Mouse (Mus musculus): Measurements from ENCODE around the gene Sdhaf1.

Sdhaf1 gene

DNA sequence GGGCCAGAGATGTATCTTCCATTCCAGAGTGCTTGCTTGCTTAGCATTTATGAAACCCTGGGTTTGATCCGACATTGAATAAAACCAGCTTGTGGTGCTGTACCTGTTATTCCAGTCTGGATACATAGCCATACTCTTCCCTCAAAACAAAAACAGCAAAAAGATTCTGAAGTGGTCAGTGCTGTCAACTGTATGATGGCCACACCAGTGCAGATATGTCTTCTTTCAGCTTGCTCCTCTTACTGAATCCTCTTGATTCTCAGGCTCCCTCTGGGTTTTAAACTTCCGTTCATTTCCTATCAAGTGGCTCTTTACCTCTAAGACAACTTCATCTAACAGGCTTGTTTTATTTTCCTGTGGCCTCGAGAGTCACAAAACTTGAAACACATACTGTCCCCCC lies at the start of gene Sdhaf1:
TSS of gene Sdhaf1 (minus strand) at position 101 of the 400 bp plus-strand sequence.
- DNase-seq (ENCODE audit: low spot score), result no peak

DNA sequence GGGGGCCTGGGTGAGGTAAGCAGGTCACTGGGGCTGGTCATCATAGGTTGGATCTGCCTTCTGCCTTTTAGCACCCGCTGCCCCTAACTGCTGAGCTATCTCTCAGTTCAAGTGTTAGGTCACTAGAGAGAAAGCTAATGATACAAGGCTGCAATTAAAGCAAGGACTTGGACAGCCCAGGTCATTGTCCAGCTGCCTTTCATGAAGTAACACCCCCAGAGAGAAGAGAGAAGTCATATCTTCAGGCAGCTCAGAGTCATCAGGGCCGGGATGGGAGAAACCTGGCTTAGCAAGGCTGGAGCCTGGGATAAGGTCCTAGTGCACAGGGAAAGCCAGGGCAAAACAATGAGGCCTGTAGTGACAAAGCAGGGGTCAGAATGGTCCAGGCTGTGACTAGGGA lies 43.8 kb upstream of the Sdhaf1 start:
- DNase-seq (ENCODE audit: low spot score), result no peak

DNA sequence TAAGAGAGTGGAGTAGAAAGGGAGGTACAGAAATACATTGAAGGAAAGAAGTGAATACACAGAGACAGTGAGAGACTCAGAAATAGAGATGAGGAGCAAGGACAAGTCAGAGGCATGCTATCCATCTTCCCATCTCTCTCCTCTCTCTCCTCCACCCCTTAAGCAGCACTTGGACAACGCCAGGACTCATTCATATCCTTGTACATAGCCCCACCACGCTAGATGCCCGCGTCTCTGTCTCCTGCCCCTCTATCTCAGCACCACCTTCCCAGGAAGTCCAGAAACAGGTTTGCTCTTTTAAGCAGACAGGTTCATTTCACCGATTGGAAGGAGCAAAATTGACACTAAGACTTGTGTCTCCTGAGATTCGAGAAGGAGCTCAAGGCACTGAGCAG lies 39.6 kb upstream of the Sdhaf1 start:
- no peak for DNase-seq (ENCODE audit: low spot score)

DNA sequence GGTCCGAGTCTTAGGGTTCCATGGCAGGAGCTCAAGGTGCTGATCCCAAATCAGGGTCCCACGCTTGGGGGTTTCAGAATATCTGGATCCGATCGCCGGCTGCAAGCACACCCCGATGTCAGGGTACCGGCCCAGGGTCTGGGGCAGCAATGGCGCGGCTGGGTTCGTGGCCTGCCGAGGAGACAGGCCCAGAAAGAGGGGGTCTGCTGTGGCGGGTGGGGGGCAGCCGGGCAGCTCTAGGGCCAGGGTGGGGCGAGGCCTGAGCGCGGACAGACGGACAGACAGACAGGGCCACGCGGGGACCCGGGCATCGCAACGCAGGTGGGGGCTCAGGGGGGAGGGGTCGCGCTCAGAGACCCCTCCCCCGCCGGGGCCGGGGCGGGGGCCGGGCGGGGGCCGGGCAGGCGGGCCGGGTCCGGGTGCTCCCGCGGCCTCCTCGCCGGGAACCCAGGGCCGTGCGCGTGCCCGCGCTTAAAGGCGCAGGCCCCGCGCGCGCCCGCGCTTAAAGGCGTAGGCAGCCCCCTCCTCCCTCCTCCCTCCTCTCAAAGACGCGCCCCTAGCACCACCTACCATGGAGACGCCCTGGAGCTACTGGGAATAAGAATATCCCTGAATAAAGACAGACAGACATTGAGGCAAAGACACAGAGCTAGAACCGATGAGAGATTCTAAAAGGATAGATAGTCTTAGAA lies 39.1 kb upstream of the Sdhaf1 start, which contains the start of gene Lrfn3:
TSS of gene Lrfn3 (minus strand) at position 121 of the 692 bp plus-strand sequence.
- peak; percentile 85 for DNase-seq (ENCODE audit: low spot score)

DNA sequence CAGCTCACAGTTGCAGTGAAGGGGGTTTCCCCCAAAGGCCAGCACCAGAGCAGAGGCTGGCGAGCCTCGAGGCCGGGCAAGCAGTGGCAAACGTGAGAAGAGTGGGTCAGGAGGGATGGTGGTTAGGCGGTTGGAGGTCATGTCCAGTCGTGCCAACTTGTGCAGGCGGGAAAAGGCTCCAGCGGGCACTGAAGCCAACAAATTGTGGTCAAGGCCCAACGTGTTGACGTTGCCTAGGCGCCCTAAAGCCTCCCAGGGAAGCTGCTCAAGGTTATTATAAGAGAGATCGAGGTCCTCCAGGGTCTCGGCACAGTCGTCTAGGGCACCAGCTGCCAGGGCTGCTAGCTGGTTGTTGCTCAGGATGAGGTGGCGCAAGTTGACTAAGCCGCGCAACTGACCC lies 36.3 kb upstream of the Sdhaf1 start:
- DNase-seq (ENCODE audit: low spot score), result no peak

DNA sequence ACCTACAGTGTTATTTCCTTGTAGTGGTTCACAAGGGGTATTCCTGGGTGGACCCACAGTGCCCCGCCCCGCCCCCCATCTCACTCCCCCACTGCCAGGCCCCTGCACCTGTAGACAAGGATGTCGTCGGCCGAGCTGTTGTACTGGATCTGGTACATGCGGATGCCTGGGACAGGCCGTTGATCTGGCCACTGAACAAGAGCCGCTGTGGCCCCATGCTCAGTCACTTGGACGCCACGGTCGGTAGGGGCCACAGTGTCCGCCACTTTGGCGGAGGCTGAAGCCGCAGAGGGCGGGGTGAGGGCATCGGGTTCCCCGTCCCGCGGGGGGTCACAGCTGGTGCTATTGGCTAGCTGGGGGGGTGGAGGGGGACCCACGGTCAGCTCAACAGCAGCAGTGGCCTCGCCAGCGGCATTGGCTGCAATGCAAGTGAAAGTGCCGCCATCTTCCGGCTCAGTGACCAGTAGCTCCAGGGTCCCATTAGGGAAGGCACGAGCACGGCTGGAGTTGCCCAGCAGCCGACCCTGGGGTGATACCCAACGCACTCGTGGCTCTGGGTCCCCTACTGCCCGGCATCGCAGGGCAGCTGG lies 35.7 kb upstream of the Sdhaf1 start:
- no peak for DNase-seq (ENCODE audit: low spot score)

DNA sequence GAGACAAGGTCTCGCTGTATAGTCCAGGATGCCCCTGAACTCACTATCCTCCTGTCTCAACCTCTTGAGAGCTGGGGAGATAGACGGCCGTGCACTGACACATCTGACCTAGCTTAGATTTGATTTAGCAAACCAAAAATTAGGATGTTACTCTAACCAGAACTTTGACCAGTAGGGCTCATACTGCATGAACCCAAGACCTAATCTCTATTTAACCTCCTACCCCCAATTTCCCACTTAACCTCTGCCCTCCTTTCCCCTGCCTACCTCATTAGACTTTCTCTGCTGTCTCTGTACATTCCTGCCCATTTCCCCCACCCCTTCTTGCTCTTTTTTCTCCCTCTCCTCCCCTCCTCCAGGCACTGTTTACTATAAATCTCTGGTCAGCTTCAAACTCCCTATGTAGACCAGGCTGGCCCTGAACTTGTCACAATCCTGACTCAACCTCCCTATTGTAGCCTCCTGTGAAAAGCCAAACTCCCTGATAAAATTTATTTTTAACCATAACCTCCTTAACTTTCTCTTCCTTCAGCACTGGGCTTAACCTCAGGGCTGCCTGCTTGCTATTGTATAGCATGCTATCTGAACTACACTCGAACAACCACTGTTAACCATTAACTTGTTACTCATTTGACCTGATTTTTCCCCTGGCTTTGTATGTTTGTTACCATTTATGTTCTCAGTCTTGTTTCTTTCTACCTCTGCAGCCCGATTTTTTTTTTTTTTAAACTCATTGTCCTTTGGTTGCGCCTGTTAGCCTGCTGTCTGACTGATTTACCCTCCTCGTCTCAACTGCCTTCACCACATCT lies 34.9 kb upstream of the Sdhaf1 start:
- DNase-seq (ENCODE audit: low spot score), result no peak

DNA sequence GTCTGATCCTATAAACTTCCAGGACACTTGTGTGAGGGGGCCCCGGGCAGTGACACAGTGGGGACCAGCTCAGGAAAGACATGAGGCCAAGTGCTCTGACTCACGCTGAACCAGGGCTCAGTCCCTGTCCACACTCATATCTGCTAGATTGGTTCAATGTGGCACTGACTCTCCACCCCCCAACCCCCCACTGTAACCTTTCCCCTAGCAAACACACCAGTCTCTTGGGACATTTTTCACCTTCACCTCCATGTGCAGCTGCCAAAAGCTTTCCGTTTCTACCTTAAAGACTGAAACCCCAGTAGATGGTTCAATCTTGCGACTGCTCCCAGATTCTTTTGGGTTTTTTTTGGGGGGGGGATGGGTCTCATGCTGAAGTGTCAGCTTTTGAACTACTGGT lies 30.4 kb upstream of the Sdhaf1 start:
- no peak for DNase-seq (ENCODE audit: low spot score)

DNA sequence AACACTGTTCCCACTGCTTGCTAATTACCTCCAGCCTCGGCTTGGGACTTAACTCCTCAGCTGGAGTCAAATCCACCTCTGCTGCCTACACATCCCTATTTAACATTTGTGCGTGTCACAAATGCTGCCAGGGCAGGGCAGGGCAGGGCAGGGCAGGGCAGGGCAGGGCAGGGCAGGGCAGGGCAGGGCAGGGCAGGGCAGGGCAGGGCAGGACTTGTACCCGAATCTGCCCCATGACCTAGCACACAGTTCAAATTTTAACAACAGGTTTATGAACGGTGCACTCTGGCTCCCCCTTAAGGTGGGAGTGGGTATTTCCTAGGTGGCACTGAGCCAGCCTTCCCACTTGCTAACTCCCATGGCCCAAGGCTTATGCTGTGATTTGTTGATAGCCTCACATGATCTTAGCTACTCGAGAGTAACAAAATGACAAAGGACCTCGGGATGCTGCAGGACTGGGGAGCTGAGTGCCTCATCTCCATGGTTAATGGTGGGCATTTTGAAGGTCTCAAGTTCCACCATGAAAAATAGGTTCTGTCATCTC lies 29.7 kb upstream of the Sdhaf1 start:
- peak; percentile 93 for DNase-seq (ENCODE audit: low spot score)

DNA sequence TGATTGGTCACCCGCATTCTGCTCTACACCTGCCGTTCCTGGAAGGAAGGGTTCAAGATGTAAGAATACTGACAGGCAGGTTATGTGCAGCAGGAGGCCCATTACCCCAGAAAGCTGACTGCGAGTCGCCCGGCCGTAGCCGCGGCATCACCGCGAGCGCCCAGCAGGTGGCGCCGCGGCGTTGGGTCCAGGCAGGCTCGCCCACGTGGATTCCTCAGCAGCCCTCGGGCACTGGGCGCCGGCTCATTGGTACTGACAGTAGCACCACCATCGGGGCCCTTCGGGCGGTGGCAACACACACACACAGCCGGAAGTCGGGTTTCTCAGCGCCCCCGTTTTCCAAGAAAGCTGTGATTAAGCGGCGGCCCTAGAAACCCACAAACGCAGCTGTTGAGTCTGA lies 24.1 kb upstream of the Sdhaf1 start:
- peak; percentile 89 for DNase-seq (ENCODE audit: low spot score)

DNA sequence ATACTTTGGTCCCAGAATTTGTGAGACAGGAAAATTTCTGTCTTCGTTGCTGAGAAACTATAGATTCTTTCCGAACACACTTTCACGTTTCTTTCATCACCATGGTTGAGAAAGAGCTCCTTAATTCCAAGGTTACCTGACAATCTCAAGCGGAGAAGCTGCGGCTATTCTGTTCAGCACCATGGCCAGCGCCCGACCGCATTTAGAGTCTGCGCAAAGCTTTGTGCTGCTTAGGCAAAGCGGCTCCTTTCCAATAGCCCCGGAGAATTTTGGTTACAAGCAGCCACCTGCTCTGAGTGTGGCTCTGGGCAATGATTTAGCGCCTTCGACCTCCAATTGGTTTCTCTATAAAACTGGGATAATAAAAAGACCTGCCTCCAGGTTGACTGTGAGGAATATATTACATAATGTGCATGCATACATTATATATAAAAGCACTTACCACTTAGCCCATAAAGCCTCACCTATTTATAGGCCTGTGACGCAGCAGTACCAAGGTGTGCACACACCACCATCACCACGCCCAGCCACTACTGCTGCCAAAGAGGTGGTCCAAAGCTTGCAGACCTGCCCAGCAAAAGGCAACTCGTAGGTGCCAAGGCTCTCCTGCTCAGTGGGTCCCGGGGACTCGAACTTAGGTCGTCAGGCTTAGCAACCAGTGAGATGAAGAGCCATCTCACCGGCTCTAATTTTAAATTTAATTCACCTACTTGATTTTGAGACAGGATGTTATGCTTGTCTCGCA lies 23.1 kb upstream of the Sdhaf1 start:
- peak; percentile 80 for DNase-seq (ENCODE audit: low spot score)

DNA sequence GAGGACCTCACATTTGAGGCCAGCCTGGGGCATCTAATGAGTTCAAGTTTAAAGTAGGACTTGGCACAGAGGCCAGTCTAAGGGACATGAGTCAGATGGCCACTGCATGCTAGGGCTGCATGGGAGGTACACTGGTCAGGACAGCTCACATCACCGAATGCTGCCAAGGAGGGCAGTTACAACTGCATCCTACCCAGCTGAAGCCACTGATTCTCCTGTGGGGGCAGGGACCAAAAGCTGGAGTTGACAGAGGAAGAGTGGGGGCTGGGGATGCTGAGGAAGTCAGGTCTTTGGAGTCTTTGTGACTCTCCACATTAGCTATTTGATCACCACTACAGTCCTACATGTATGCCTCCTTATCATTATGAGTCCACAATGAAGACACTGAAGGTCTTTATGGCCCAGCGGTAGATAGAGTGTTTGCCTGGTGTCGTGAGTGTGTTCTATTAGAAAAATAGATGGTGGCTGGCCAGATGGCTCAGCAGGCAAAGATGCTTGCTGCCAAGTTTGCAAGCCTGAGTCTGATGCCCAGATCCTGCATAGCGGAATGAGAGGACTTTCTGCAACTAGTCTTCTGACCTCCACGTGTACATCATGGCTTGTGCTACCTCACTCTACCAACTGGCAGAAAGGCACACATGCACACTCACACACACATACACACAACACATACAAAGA lies 15.9 kb upstream of the Sdhaf1 start:
- no peak for DNase-seq (ENCODE audit: low spot score)

DNA sequence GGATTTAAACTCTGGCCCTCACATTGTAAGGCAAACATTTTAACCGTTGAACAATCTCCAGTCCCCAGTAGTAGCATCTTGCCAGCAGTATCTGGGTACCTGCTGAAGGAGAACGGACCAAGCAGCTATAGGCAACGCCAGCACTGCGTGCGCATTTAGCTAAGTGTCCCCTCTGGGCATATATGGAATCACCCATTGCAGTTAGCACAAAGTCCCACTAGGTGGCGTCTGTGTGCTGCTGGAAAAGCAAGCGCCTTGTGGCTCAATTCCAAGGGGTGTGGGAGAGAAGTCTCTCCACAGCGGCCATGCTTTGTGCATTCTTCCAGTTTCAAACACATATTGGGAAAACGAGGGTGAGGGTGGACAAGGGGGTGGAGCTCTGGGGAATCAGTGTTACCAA lies 12.7 kb upstream of the Sdhaf1 start:
- peak; percentile 95 for DNase-seq (ENCODE audit: low spot score)

DNA sequence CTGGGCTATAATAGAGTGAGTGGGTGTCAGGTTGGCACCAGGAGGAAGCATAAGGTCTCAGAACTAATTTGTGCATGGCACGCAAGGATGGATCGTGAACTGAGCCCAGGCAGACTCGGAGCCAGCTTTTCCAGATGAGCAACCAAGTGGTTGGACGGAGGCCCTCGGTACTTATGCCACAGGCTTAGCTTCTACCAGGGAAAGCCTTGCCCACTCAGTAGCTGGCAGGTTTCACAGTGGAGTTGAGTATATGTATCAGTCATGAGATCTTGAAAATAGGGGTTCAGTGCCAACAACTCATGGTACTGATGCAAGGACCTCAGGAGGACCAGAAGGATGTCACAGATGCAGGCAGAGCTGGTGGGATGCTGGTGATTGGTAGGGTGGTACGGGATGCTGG lies 12.0 kb upstream of the Sdhaf1 start:
- DNase-seq (ENCODE audit: low spot score), result no peak

DNA sequence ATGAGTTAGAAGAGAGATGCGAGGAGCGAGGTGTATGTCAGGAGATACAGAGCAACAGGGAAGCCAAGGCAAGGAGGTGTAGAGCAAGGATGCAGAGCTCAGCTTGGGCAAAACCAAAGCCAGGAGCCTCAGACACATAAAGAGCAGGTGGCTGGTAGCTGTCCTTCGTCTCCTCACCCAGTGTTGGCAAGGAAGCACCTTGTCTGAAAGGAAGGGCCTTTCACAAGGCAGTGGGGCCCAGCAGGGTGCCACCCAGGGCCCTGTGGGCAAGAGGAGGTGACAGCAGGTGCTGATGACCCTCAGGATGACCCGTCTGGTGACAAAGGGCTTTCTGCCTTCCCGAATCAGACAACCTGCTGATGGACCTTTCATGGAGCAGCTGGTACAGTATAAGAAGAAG lies 10.9 kb upstream of the Sdhaf1 start:
- DNase-seq (ENCODE audit: low spot score), result no peak

DNA sequence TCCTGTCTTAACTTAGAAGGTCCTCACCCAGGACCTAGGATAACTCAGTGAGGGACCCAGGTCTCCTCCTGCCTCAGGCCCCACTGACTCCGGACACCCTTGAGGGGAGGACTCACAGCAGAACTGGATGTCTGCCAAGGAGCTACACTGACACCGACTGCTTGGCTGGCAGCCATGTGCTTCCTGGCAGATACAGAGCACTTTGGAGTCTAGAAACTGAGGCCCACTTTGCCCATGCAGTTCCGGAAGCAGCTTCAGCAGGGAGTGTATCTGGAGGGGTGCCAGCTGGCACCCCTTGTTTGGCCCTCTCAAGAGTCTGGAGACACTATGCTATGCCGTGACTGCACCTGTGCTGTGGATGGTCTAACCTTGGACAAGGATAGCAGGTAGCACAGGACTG lies 9.7 kb upstream of the Sdhaf1 start:
- DNase-seq (ENCODE audit: low spot score), result no peak

DNA sequence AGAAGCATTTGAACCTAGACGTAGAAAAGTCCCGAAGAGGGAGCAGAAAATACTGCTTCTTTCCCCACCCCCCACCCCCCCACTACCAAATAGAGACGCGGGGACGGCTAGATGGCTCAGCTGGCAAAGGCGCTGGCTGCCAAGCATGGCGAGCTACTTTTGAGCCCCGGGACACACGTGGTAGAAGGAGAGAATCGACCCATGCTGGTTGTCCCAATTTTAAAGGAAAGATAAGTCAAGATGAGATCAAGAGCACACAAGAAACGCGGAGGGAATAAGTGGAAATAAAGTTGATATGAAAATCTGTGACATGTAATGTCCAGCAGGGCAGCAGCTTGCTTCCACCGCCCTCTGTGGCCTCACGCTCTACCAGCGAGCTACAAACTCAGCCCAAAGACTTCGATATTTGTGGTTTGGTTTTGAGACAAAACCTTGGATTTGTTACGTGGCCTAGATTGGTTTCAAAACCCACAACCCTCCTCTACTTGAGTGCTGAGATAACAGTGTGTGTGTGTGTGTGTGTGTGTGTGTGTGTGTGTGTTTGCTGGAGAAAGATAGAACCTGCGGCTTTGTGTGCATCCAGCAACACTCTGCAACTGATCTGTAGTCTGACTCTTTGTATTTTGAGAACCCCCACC lies 9.0 kb upstream of the Sdhaf1 start:
- no peak for DNase-seq (ENCODE audit: low spot score)

DNA sequence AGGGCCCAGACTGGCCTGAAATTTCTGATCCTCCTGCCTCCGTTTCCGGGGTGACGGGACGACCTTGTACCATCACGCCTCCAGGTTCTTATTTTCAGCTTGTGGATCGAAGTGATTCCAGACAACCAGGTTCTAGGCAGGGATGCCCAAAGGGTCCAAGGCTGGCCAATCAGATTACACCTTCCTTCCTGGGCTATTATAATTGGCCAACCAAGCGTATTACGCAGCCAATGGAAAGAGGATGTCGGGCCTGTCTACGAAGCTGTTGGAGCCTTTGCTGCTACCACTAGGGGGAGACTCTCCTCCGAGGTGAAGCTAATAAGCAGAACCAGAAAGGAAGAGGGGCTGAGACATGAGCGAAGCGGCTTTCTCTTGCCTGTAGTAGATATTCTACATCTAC lies 8.2 kb upstream of the Sdhaf1 start:
- DNase-seq (ENCODE audit: low spot score), result peak; percentile 95

DNA sequence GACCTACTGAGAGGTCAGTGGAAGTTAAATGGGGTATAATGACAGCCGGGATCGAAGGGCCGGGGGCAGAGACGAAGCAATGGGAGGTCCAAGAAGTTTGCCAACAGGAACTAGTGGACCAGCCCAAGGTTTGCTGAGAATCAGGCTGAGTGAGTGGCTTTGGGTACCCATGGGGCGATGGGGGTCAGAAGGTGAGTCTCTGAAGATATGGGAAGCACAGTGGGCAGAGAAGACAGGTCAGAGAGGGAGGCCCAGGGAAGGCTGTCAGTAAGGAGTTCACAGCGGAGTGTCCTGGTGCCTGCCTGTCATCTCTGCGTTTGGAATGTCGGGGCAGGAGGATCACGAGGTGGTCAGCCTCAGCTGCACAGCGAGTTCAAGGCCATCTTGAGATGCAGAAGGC lies 4.7 kb upstream of the Sdhaf1 start:
- DNase-seq (ENCODE audit: low spot score), result no peak

DNA sequence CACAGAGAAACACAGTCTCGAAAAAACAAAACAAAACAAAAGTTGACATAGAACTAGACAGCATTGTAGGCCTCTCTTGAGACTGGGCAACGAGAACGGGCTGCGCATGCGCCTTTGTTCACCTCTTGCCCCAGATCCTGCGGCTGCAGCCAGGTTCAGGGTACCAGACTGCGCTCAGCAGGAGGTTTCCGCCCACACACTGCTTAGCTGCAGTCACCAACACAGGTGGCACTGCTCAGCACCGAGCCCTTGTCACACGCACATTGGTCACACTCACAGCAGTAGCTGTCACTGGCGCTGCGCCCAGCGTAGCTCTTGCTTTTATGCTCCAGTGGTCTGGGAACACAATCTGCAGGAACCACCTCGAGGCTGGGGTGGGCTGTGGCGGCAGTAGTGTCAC lies 3.4 kb upstream of the Sdhaf1 start:
- DNase-seq (ENCODE audit: low spot score), result no peak

DNA sequence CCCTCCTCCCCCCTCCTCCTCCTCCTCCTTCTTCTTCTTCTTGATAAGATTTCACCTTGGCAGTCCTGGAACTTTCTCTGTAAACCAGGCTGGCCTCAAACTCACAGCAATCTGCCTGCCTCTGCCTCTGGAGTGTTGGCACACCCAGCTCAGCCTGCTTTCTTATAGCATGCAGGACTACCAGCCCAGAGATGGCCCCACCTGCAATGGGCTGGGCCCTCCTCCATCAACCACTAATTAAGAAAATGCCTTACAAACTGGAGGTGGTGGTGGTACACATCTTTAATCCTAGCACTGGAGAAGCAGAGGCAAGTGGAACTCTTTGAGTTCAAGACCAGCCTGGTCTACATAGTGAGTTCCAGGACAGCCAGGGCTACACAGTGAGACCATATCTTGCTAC lies 2.7 kb upstream of the Sdhaf1 start:
- DNase-seq (ENCODE audit: low spot score), result no peak

Measured in retina, embryonic 14.5 days (tissue).